Mouse (Mus musculus): ENCODE measurements around the gene Ttll7.

Ttll7 gene

GRCm38 (mm10) chr3:146994670-146995415 is 142.7 kb downstream of the Ttll7 start:
- DNase-seq (ENCODE audit: low spot score in 2 of 2): no peak

DNA sequence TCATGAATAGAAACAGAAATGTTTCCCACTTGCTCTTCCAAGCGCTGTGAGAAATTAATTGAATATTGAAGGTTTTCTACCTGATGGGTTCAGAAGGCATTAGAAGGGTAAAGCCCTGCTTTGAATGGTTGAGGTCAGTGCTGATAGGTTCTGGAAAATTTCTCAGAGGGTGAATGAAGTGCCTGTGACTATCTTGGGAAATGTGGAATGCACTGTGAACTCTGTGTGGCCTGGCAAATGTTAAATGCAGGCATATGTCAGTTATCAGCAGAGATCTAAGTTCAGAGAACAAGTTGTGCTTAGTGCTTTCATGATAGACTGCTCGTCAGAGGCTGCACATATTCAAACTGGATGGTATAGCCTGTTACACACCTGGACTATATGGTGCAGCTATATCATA is 147.0 kb downstream of the Ttll7 start:
- no peak for DNase-seq (ENCODE audit: low spot score in 2 of 2)

DNA sequence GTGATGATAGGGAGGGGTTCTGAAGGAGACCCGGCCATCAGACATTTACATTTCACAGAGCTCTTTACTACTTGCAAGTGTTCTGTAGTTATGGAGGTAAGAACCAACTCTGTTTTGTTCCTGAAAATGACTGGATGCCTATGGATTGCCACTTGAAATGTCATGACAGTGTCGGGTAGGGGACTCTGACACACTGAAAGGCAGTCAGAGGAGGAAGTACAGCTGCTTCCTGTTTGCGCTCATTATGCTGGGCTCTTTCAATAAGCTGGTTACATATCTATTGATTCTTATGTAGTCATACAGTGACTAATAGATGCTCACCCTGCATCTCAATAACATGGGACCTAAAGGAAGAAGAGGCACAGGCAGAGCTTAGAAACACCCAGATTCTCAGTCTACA is 148.8 kb downstream of the Ttll7 start:
- no peak for DNase-seq (ENCODE audit: low spot score in 2 of 2)

DNA sequence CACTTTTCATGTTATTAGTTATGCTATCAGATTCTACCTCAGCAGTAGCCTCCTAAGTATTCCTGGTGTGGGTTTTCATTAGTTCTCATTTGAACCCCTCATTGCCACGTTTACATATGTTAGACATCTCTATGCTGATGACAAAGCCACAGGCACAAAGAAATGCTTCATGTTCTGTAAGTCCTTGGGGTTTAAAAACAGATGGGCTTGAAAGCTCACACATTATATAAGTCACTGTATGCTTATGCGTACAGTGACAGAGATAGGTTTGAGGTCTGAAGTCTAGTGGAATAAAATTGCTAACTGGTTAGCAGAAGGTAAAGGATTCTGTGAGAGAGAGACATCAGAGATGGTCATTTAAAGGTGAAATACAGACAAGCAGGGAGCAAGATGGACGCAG is 149.4 kb downstream of the Ttll7 start:
- no peak for DNase-seq (ENCODE audit: low spot score in 2 of 2)

GRCm38 (mm10) chr3:147016506-147016905 is 164.3 kb downstream of the Ttll7 start:
- DNase-seq (ENCODE audit: low spot score in 2 of 2): no peak

DNA sequence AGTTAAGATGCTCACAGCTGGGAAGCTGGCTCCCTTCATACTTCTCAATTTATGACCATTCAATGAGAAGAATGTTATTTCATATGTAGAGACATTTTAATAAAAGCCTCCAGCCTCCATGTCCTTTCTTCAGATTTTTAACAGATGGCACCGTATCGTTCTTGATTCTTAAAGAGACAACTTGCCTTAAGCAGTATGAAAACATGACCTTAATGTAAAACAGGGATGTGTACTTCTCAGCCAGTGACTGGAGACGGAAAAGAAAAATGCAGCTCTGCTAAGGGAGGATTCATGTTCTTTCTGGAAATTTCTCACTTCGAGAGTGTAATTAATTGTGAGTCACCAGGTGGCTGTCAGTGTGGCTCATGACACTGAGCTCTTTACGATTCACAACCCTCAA is 167.3 kb downstream of the Ttll7 start:
- no peak for DNase-seq (ENCODE audit: low spot score in 2 of 2)

DNA sequence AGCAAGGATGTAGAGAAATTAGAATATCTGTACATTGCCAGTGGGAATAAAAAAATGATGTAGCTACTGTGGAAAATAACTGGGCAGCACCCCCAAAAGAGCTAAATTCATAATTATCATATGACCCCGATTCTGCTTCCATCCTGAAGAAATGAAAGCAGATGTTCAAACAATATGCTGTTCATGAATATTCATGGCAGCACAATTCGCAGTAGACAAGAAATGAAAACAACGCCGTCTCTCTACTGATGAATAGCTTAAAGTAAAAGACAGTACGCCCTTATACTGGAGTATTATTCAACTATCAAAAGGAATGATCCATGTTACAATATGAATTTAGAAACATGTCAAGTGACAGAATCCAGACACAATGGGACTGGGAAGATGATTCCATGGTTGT is 174.1 kb downstream of the Ttll7 start:
- no peak for DNase-seq (ENCODE audit: low spot score in 2 of 2)

- DNase-seq (ENCODE audit: low spot score in 2 of 2): no peak
These were observed 176.2 kb downstream of the Ttll7 start for GRCm38 (mm10) chr3:147028382-147028781.

GRCm38 (mm10) chr3:147029718-147030117 is 177.6 kb downstream of the Ttll7 start:
- DNase-seq (ENCODE audit: low spot score in 2 of 2): no peak

DNA sequence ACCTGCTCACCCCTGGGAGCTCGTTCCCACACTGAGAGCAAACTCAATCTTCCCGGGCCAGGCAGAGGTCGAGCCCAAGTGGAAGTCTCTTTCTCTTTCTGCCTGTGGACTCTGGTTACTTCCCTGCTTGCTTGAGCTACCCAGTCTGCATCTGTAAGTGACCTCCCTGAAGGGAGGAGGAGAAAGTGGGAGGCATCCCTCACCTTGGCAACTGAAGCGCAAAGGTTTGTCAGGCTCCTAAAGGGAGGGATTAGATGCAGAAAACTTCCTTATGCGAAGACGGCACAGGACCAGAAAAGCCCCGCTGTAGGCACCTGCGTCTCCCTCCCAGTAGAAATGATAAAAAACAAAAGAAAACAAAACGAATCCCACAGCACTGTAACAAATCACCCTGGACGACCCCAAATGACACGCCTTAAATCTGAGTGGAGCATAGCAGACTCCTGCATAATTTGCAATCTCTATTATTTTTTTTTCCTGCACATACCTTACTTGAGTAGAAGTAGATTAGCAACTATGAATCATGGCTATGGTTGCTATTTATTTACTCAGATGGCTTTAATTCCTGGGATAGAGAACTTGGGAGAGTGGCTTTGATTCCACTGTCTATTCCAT is 178.2 kb downstream of the Ttll7 start:
- DNase-seq (ENCODE audit: low spot score in 2 of 2): no peak

All from urinary bladder, postnatal 4 days (tissue).